Mouse (Mus musculus): ENCODE data around the gene Lpp.

Gene Lpp

GRCm38 (mm10) chr16:24860445-24860844, 467.1 kb downstream of the Lpp start:
- DNase-seq (ENCODE audit: low read depth, low spot score) = peak; percentile 58

DNA sequence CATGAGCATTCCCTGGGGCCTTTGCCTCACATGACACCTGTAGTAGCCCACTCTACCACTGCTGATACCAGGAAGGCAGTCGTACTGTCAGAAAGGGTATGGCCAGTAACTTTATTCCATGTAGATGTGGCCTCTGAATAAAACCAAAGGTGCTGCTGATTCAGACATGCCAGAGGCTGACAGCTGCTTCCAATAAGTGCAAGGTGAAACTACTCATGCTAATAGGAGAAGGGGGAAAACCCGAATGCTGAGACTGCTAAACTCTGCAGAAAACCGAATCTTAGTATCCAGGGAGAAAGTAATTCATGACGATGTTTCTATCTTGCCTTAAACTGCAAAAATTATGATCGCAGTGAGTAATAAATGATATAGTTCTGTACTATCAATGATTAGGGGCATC, 468.1 kb downstream of the Lpp start:
- DNase-seq (ENCODE audit: low read depth, low spot score) = peak; percentile 11

DNA sequence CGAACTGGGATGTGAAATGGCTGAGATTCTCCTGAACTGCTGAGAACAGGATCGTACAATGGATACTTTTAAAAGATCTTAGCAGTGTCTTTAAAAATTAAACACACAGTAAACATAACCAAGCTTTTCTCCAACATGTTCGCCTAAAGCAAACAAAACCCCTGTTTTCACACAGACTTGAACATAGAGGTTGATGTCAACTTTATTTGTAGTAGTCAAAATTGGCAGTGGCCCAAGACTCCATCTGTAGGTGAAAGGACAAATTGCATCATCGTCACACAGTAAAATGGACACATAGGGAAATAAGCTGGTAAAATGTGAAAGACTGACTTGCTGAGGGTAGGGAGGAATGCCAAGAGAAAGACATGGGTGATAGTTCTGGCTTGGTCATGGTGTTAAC, 480.9 kb downstream of the Lpp start:
- peak; percentile 66 for DNase-seq (ENCODE audit: low read depth, low spot score)

GRCm38 (mm10) chr16:24875661-24876060, 482.4 kb downstream of the Lpp start:
- DNase-seq (ENCODE audit: low read depth, low spot score) = no peak

DNA sequence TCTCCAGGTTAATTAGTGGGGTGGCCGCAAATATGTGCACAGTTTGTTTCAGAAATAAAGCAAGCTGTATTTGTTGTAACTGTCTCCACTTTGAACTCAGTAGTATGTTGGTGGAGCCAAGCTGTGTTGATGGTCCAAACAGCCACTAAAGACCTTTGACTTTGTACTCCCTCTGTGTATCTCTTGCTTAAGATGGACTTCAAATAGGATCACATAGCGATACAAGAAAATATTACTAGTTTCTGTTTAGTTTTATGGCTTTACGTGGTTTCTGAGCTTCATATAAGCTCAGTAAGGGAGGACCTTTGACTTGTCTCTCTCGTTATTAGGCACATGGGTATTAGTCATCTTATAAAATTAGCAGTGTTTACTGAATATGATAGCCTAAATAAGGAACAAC, 485.7 kb downstream of the Lpp start:
- no peak for DNase-seq (ENCODE audit: low read depth, low spot score)

DNA sequence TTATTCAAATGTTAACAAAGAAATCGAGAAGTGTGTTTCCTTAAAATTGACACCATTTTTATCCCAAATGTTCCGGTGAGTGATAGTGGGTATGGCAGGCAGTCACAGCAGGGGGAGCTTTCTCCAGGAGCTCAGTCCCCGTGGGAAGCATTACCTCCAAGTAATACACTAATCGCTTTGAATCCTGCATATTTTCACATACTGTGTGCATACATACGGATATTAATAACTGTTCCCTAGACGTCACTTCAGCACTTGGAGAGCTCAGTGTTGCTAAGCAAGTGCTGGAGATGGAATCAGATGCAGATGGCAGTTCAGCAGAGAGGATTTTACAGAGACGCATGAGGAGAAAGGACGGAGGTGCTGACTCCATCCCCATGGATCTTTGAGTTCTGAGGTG, 487.4 kb downstream of the Lpp start:
- no peak for DNase-seq (ENCODE audit: low read depth, low spot score)

DNA sequence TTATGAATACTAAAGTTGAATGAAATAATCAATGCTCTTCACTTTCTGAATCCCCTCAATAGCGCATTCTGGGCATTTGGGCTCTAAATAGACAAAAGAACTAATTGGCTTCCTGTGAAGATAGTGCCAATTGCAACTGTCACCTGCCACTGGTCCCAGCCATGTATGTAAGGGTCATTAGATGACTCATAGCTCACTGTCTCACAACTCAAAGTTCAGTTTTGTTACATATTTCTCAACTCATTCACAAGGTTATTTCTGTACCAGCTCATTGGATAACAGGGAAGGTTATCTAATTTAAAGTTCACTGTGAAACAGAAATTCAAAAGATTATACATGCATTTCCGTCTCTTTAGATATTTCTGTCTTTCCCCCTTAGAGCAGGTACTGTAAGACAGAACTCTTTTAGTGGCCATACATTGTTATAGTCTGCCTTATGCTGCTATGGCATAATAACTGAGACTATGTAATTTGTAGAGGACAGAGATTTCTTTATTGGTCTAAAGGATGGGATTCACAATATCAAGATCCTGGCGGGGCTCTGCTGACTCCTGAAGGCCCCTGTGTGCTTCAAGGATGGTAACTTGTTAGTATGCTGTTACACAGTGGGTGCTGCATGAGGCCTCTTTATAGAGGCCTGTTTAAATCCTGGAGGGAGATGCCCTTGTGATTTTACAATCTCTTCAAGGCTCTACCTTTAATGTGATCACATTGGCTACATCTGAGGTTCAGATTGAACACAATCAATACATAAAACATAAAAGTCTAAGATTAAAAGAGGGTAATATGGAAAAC, 488.9 kb downstream of the Lpp start:
- DNase-seq (ENCODE audit: low read depth, low spot score) = no peak

- DNase-seq (ENCODE audit: low read depth, low spot score) = no peak
These were observed 490.7 kb downstream of the Lpp start for GRCm38 (mm10) chr16:24884017-24884416.

- no peak for DNase-seq (ENCODE audit: low read depth, low spot score)
These were observed 493.0 kb downstream of the Lpp start for GRCm38 (mm10) chr16:24886346-24886745.

- no peak for DNase-seq (ENCODE audit: low read depth, low spot score)
These were observed 493.6 kb downstream of the Lpp start for GRCm38 (mm10) chr16:24886943-24887342.

GRCm38 (mm10) chr16:24891453-24891852, 498.1 kb downstream of the Lpp start:
- no peak for DNase-seq (ENCODE audit: low read depth, low spot score)

DNA sequence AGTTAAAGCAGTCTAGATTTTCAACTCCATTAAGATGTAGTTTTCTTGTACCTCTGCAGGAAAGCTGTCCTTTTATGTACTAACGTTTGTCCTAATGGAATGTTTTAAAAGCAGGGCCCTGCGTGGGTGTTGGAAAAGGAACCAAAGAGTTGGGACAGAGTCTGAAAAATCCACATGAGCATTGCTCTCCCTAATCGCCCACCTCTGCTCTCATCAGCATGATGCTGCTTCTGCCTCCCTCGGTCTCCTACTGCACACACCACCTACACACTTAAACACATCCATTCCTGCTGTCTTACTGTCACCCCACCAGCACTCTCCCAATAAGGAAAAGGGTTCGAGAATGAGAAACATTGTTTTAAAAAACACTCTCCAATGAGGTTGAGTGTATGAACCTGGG, 501.9 kb downstream of the Lpp start:
- no peak for DNase-seq (ENCODE audit: low read depth, low spot score)

DNA sequence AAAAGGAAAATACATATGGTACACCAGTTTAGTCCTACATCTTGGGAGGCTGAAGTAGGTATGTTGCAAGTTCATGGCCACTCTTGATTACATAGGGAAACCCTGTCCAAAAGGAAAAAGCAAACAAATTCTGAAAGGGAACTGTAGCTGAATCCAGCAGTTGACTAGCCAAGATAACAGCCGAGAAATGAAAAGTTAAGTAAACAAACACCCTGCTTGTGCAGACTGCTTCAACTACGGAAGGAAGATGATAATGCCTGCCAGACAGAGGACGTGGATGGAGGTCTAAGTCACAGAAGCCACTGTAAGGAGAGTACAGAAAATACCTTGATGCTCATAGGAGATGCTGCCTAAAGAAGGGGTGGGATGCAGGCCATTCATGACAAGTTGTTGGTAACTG, 504.3 kb downstream of the Lpp start:
- no peak for DNase-seq (ENCODE audit: low read depth, low spot score)

DNA sequence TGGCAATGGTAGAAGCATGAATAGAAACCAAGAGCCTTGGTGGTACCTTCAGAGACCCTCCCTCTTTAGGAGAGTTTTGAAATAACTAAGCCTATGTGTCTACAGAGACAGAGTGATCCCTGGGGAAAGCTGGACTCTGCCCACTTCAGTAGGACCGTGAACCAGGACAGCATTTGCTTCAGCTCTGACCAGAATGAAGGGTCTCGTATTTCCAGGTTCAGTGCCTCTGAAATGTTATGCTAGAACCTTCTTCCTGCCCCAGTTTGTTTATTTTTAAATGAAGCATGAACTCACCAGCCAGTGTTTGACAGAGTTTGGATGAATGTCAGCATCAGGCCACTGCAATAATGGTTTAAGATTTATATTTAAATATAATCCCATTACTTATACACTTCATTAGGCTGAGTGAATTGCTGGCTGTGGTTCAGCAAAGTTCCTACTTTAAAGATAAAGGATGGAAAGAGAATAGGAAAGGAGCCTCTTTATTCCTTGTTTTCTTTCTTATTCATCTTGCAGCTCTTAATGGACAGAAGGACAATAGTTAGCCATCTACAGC, 507.0 kb downstream of the Lpp start:
- no peak for DNase-seq (ENCODE audit: low read depth, low spot score)

GRCm38 (mm10) chr16:24901139-24901859, 508.0 kb downstream of the Lpp start:
- no peak for DNase-seq (ENCODE audit: low read depth, low spot score)

DNA sequence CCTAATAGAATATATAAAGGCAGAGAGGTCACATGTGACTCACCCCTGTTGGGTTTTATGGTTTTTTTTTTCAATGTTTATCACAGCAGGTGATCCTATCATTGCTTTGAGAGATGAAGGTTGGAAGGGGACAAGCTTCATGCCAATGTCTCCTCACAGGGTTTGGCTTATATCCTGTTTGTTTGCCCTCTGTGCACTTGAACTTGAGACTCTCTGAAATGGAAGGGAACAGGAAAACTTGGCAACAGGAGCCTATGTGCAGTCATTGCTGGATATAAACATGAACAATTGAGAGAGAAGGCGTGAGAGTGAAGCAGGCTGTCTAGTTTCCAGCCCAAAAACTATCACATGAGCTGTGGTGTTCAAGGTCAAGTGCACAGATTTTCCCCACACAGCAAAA, 508.8 kb downstream of the Lpp start:
- DNase-seq (ENCODE audit: low read depth, low spot score) = no peak

- no peak for DNase-seq (ENCODE audit: low read depth, low spot score)
These were observed 515.6 kb downstream of the Lpp start for GRCm38 (mm10) chr16:24908926-24909325.

DNA sequence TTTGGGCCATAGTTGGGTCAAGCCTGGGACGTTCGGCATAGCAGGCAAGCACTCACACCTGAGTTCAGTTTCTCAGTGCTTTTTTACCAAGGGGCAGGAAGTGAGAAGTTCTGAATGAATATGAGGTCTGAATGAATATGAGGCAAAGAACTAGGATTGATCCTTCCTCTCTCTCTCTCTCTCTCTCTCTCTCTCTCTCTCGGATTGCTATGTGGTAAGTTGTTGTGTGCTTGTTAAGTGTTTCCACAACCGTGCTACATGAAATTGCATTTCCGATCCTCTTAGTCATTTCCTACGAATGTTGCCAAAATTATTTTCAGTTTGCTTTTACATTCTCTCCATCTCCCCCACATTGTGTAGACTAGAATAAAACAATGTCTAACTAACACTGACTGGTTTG, 517.0 kb downstream of the Lpp start:
- peak; percentile 53 for DNase-seq (ENCODE audit: low read depth, low spot score)

DNA sequence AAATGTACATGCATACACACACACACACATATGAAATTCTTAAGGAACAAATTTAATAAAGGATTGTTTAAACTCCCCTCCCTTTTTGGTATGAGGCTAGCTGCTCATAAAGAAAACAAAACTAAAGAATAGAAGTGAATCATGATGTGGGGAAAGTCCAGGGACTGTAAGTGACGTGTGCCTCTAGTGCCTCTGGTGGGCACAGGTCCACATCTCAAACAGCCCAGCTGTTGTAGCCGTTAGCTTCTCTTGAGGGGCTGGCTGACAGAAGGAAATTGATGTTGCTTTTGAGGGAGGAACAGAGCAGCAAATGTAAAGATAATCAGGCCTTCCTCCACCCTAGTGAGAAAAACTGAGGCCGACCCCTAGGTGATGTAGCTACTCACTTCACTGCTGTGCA, 517.5 kb downstream of the Lpp start:
- peak; percentile 61 for DNase-seq (ENCODE audit: low read depth, low spot score)

DNA sequence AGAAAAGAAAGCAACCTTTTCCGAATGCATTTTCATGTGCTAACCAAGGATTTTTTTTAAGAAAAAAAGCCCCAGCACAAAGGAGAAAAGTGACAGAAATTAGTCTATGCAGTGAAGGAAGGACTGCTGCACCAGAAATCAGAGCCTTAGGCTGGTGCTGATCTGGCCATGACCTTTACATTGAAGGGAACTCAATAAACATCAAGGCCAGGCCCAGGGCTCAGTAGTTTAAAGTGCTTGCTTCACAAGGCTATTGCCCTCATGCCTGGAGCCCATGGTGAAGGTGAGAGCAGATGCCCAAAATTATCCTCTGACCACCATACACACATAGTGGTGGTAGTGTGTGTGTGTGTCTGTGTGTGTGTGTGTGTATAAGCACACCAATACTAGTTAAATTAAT, 519.1 kb downstream of the Lpp start:
- DNase-seq (ENCODE audit: low read depth, low spot score) = no peak

GRCm38 (mm10) chr16:24913021-24913420, 519.7 kb downstream of the Lpp start:
- peak; percentile 49 for DNase-seq (ENCODE audit: low read depth, low spot score)

DNA sequence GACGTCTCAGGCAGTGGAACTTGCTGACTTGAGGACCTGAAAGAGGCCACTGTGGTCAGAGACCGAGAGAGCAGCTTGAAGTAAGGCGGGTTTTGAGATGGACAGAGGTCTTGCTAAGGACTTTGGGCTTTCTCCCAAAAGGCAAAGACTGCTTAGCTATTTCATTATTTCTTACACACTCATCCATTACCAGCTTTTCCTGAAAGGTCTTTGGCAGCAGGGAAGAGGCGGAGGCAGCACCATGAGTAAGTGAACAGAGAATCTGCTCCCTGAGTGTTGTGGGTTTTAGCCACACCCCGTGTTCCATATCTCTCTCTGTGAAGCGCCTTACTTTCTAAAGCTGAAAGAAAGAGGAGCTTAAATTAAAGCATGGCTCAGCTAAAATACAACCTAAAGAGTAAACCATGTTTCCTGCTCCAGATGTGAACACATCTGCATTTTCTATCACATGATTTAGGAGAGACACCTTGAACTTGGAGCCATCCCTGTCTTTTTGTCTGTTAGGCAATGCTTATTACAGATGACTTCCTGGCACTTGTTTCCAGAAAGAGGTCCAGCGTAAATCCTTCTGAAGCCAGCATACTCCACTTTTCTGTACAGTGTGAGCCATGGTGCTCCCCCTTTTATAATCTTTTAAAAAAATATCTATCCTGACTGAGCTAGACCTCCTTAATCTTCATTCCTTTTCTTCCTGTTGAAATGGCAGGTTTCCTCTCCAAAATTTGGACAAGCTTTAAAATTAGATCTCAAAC, 520.5 kb downstream of the Lpp start:
- DNase-seq (ENCODE audit: low read depth, low spot score) = peak; percentile 23
